Mouse (Mus musculus) stomach, adult 2 months (tissue): Measurements from ENCODE around the gene Gm45521. TPM values are rescaled to one million over a fixed set of nuclear protein-coding genes. Genes with fewer than 3 reads are reported as not detected.

ENCODE experiments used
- polyA plus RNA-seq: library from polyadenylated mRNA; depleted of rRNA; stranded (reverse); fragments of >200 nt; gene quantifications from 2 replicates; pipeline ENCODE4 v1.2.3, GENCODE M21; 2012; rRNA removed

Gene Gm45521
- not detected in 2 replicates for polyA plus RNA-seq

GRCm38 (mm10) chr14:7957049-7957448 lies at the start of gene Gm45521:
Gene Gm45521 (plus strand): TSS chr14:7957288.

GRCm38 (mm10) chr14:7994271-7994767 lies 37.2 kb downstream of the Gm45521 start, which contains the start of gene Dnase1l3:
Gene Dnase1l3 (minus strand): TSS chr14:7994573.

GRCm38 (mm10) chr14:8002432-8003092 lies 45.5 kb downstream of the Gm45521 start, which contains the start of gene Abhd6:
Gene Abhd6 (plus strand): TSS chr14:8002902.

Other genes with a start within 250 kb of the Gm45521 start
- gene Gm26661, start 165.7 kb upstream of the Gm45521 start, polyA plus RNA-seq, result not detected in 2 replicates
- gene Flnb, start 139.3 kb upstream of the Gm45521 start, polyA plus RNA-seq, result 11.4 and 19.7 TPM in 2 replicates
- 2.1 and 3.4 TPM in 2 replicates for gene Dnase1l3, start 37.3 kb downstream of the Gm45521 start, polyA plus RNA-seq
- gene Abhd6, start 45.6 kb downstream of the Gm45521 start, polyA plus RNA-seq, result 14.6 and 15.5 TPM in 2 replicates
- 1.1 and 1.2 TPM in 2 replicates for gene Rpp14, start 123.1 kb downstream of the Gm45521 start, polyA plus RNA-seq
- gene Pxk, start 140.9 kb downstream of the Gm45521 start, polyA plus RNA-seq, result 7.9 and 14.1 TPM in 2 replicates
- 9.6 and 12.8 TPM in 2 replicates for gene Pdhb, start 215.7 kb downstream of the Gm45521 start, polyA plus RNA-seq